Mouse (Mus musculus): ENCODE measurements around the gene Stard8. TPM values are rescaled to one million over a fixed set of nuclear protein-coding genes. Genes with fewer than 3 reads are reported as not detected.

The Stard8 gene
- polyA plus RNA-seq, 1 experiment from 2014 or later, result 7.5 TPM

Other genes with a start within 250 kb of the Stard8 start
- gene Ophn1, start 112.2 kb upstream of the Stard8 start, polyA plus RNA-seq (2014; fragmentation: Nextera tagmentation; extraction: Ambion mirVana), result 13.5 and 14.2 TPM in 2 replicates
- 14.4 and 24.2 TPM in 2 replicates for gene Yipf6, start 66.9 kb upstream of the Stard8 start, polyA plus RNA-seq (2014; fragmentation: Nextera tagmentation; extraction: Ambion mirVana)
- 45.0 and 59.4 TPM in 2 replicates for gene Efnb1, start 132.9 kb downstream of the Stard8 start, polyA plus RNA-seq (2014; fragmentation: Nextera tagmentation; extraction: Ambion mirVana)